Mouse (Mus musculus): ENCODE data around the gene Fpr-rs7.

DNA sequence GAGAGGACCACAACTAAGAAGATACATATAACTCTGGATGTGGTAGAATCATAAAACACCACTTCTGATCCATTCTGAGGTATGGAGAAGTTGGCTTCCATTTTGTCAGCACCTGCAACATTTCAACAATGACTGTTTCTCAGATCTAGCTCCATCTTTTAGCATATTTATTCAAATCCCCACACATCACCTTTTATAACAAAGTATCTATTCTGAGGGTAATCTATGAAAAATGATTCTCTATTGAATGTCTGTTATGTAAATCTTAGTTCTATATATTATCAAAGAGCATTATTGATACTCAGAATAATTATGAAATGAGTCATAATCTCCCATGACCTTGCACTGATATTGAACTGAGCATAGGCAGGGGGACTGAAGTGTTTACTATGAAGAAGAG lies at the start of gene Fpr-rs7:
- TF ChIP-seq POLR2A (IDR thresholded peaks at IDR 0.05; ENCODE audit: borderline replicate concordance, extremely low read depth, insufficient read depth, insufficient read length, poor library complexity, severe bottlenecking) (no peak), CTCF (IDR thresholded peaks at IDR 0.05; ENCODE audit: borderline replicate concordance, extremely low read depth, insufficient read depth, insufficient read length) (no peak)

All from brain, embryonic 14.5 days (tissue).